19 mouse cellular contexts compared by ENCODE assay signal in genomic region chr2:59962579-59962978, GRCm38 (mm10).
DNase-seq lines count a peak whose midpoint lies in the region; ATAC-seq lines count a peak whose summit lies in the region.
"Had no signal": no experiment of that assay in that cellular context is flagged by ENCODE, and none has a peak within 500 bp of the region (broad histone marks: within the 10 kb centered on the region; RNA-seq: fewer than 3 reads in every experiment).

No protein-coding gene starts in this region.

- H3K4me2 ChIP-seq in heart, embryonic 14.5 days (ENCODE audit: low read length) = no peak overlapping the region
- no peak overlapping the region for H3K4me2 ChIP-seq in limb, embryonic 13.5 days (replicated peaks)
- H3K4me2 ChIP-seq: embryonic facial prominence, embryonic 12.5 days; forebrain, embryonic 12.5 days; hindbrain, embryonic 13.5 days had no signal

- intact Hi-C loops in heart, postnatal 36 days (cut with DNase I) = no loop called here

- H3K36me3 ChIP-seq in heart, embryonic 10.5 days = peaks cover 33% of the 10 kb centered on the region
- H3K36me3 ChIP-seq in heart, embryonic 14.5 days (ENCODE audit: control insufficient read depth, insufficient read depth, low read length) = peaks cover 38% of the 10 kb centered on the region
- peaks cover 37% of the 10 kb centered on the region for H3K36me3 ChIP-seq in limb, embryonic 13.5 days
- peaks cover 62% of the 10 kb centered on the region for H3K36me3 ChIP-seq in limb, embryonic 10.5 days

- no peaks in the 10 kb centered on the region for H3K9me3 ChIP-seq in heart, embryonic 10.5 days
- H3K9me3 ChIP-seq in heart, embryonic 14.5 days (ENCODE audit: control insufficient read depth, low read length) = no peaks in the 10 kb centered on the region
- H3K9me3 ChIP-seq in limb, embryonic 13.5 days = no peaks in the 10 kb centered on the region
- H3K9me3 ChIP-seq in limb, embryonic 10.5 days (replicated peaks) = no peaks in the 10 kb centered on the region
- H3K9me3 ChIP-seq: embryonic facial prominence, embryonic 12.5 days; forebrain, embryonic 12.5 days; hindbrain, embryonic 13.5 days had no signal

- peaks cover 35% of the 10 kb centered on the region for H3K4me1 ChIP-seq in heart, embryonic 10.5 days
- H3K4me1 ChIP-seq in heart, embryonic 14.5 days (ENCODE audit: control insufficient read depth in 2 of 2, insufficient read depth in 2 of 2, low read length in 2 of 2) = peaks cover 16 to 32% of the 10 kb centered on the region in 2 experiments
- no peaks in the 10 kb centered on the region for H3K4me1 ChIP-seq in limb, embryonic 13.5 days
- H3K4me1 ChIP-seq in limb, embryonic 10.5 days = peaks cover 9% of the 10 kb centered on the region
- H3K4me1 ChIP-seq: embryonic facial prominence, embryonic 12.5 days; forebrain, embryonic 12.5 days had no signal

- H3K27ac ChIP-seq in heart, embryonic 10.5 days = peak overlapping the region; percentile 57
- H3K27ac ChIP-seq in heart, embryonic 14.5 days (replicated peaks in 1 of 2; ENCODE audit: control insufficient read depth in 1 of 2, insufficient read depth in 1 of 2, low read depth in 2 of 2, low read length in 2 of 2) = peak overlapping the region; percentile 40 to 43
- no peak overlapping the region for H3K27ac ChIP-seq in limb, embryonic 13.5 days
- H3K27ac ChIP-seq in limb, embryonic 10.5 days = no peak overlapping the region
- H3K27ac ChIP-seq: embryonic facial prominence, embryonic 12.5 days; forebrain, embryonic 12.5 days; hindbrain, embryonic 13.5 days; hindbrain, postnatal 0 days had no signal

- no peak for ATAC-seq in heart, embryonic 14.5 days (ENCODE audit: insufficient number of reproducible peaks, insufficient read depth, low FRiP score, low read depth)
- ATAC-seq in limb, embryonic 13.5 days (ENCODE audit: low FRiP score, low read depth) = peak; percentile 57
- no peak for ATAC-seq in granulocyte monocyte progenitor cell, adult 5-6 weeks (replicated peaks; ENCODE audit: poor library complexity, severe bottlenecking)
- ATAC-seq: forebrain, embryonic 16.5 days; hindbrain, postnatal 0 days had no signal

- WGBS in heart, embryonic 10.5 days = 34% methylated on average over 4 of the region's 4 CpGs
- 36% methylated on average over 4 of the region's 4 CpGs for WGBS in heart, embryonic 14.5 days
- 76% methylated on average over 4 of the region's 4 CpGs for WGBS in limb, embryonic 13.5 days
- WGBS in limb, embryonic 10.5 days = 83% methylated on average over 4 of the region's 4 CpGs

- no peak overlapping the region for H3K9ac ChIP-seq in heart, embryonic 14.5 days (ENCODE audit: low read length)
- H3K9ac ChIP-seq in limb, embryonic 13.5 days = no peak overlapping the region
- H3K9ac ChIP-seq: embryonic facial prominence, embryonic 12.5 days; forebrain, embryonic 12.5 days; hindbrain, embryonic 13.5 days had no signal

- no peaks in the 10 kb centered on the region for H3K27me3 ChIP-seq in heart, embryonic 10.5 days (ENCODE audit: insufficient read depth, poor library complexity, severe bottlenecking)
- no peaks in the 10 kb centered on the region for H3K27me3 ChIP-seq in heart, embryonic 14.5 days (ENCODE audit: control insufficient read depth, insufficient read depth, low read length)
- H3K27me3 ChIP-seq in limb, embryonic 13.5 days = no peaks in the 10 kb centered on the region
- H3K27me3 ChIP-seq in limb, embryonic 10.5 days (ENCODE audit: low read depth, poor library complexity, severe bottlenecking) = no peaks in the 10 kb centered on the region
- H3K27me3 ChIP-seq: embryonic facial prominence, embryonic 12.5 days; forebrain, embryonic 12.5 days; hindbrain, embryonic 13.5 days had no signal

- DNase-seq in heart, embryonic 10.5 days (ENCODE audit: low spot score) = no peak
- no peak for DNase-seq in heart, adult 18-20 months
- no peak for DNase-seq in heart, postnatal 36 days
- DNase-seq in limb, embryonic 10.5 days (ENCODE audit: low spot score) = no peak
- DNase-seq: adrenal gland, postnatal 10 days; cerebellum, adult 11 months; cerebellum, adult 8-10 months; cerebellum, postnatal 14 days; embryo, embryonic 11 days; gastrocnemius, postnatal 10 days; kidney, adult 11 months had no signal

- H3K4me3 ChIP-seq in heart, embryonic 10.5 days = no peak overlapping the region
- no peak overlapping the region for H3K4me3 ChIP-seq in heart, embryonic 14.5 days (ENCODE audit: control insufficient read depth in 1 of 2, insufficient read depth in 1 of 2, low read depth in 1 of 2, low read length in 2 of 2)
- no peak overlapping the region for H3K4me3 ChIP-seq in limb, embryonic 13.5 days
- H3K4me3 ChIP-seq in limb, embryonic 10.5 days = no peak overlapping the region
- H3K4me3 ChIP-seq: embryonic facial prominence, embryonic 12.5 days; forebrain, embryonic 12.5 days; hindbrain, embryonic 13.5 days had no signal

Comparison
In these comparisons a context has a peak if more than half of its experiments do, and no peak if none do; other contexts are left out.
1. H3K27ac ChIP-seq: peak in heart, embryonic 10.5 days (single experiment) and heart, embryonic 14.5 days (2 of 2); none in limb, embryonic 13.5 days (single experiment) and limb, embryonic 10.5 days (single experiment).